Mouse (Mus musculus): ENCODE results near the gene Pias1.
"Not testable (repeated sequence)": the region's sequence is repeated elsewhere in the genome, so short reads cannot be mapped to it uniquely, and the experiment has no call there.

Gene Pias1

DNA sequence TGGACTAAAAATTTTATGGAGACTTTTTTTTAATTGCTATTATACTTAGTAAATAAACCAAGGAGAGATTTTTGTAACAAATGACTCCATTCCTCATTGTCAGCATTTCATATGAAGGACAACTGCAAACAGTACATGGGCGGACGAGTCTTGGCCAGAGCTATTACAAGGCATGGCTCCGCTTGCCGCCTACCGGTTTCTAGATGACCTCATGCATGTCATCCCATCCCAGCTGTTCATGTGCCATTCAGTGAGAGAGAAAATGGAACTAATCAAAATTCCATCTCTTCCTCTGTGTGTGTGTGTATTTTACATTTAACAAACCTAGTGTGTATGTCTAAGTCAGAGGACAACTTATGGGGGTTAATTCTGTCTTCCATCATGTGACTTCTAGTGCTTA, 51.9 kb downstream of the Pias1 start:
- peak; percentile 27 to 30 for DNase-seq

- DNase-seq, result no peak
Measured at GRCm38 (mm10) chr9:62934700-62935400, 52.9 kb downstream of the Pias1 start.

- no peak for DNase-seq
Measured at GRCm38 (mm10) chr9:62932575-62933339, 55.0 kb downstream of the Pias1 start.

GRCm38 (mm10) chr9:62924886-62925610, 62.7 kb downstream of the Pias1 start:
- DNase-seq, result no peak

- DNase-seq, result no peak
Measured at GRCm38 (mm10) chr9:62920877-62921276, 66.8 kb downstream of the Pias1 start.

- no peak for DNase-seq
Measured at GRCm38 (mm10) chr9:62917059-62917458, 70.7 kb downstream of the Pias1 start.

DNA sequence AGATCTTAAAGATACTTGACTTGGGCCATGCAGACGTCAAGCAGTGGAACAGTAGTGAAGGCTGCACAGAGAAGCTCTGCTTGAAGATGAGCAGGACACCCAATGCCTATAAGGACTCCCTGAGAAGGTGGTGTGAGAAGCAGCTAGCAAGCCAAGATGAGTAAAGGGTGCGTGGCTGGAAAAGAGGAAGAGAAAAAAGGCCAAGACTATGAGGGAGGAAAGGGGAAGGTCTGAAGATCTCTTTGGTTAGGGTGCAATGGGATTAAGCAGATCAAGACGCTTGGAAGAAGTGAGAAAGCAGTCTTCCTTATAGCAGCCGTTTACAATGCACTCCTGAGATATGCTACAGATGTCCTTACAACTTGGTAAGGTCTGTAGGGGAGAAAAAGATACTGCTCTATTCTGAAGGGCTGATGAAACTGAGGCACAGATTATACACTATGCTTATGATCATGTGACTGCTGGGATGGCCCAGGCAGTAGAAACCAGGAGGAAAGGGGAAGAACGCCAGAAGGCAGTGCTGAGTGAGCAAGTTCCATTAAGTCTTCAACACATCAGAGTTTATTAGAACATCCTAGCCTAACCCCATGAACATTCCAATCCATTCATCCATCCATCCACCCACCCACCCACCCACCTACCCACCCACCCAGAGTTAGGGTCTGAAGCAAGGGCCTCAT, 74.2 kb downstream of the Pias1 start:
- DNase-seq, result no peak

GRCm38 (mm10) chr9:62905039-62905438, 82.7 kb downstream of the Pias1 start:
- no peak for DNase-seq

DNA sequence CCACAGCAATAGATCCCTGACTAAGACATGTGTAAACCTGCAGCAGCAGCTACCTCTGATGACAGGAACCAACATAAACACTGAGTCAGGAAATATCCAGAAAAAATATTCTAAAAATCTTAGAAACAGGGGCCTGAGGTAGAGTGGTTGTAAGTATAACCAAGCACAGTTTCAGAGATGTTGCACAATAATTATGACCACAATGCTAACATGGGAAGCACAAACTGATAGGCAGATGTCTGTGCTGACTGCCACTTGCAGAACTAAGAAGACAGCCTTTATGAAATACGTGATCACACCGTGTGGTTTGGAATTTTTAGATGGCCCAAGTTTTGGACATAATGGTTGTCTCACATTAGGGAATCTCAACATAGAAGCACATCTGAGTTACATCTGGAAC, 83.9 kb downstream of the Pias1 start:
- no peak for DNase-seq

GRCm38 (mm10) chr9:62901736-62902135, 86.0 kb downstream of the Pias1 start:
- no peak for DNase-seq

DNA sequence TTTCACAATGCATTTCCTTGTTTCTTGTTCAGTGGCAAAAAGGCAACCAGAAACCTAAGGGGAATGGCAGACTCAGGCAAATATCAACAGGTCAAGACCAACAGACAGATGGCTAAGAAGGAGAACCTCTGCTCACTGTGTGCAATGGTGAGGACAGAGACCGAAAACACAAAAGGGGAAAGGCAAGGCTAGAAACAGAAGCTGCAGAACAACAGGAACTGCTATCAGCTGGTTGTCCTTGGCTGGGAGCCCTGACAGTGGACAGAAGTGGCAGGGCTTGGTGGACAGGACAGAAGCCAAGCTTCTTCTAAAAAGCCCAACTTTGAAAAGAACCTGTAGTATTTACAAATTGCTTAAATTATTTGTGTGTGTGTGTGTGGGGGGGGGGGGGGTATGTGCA, 93.2 kb downstream of the Pias1 start:
- no peak for DNase-seq

GRCm38 (mm10) chr9:62881871-62882270, 105.9 kb downstream of the Pias1 start:
- peak; percentile 19 to 30 for DNase-seq

DNA sequence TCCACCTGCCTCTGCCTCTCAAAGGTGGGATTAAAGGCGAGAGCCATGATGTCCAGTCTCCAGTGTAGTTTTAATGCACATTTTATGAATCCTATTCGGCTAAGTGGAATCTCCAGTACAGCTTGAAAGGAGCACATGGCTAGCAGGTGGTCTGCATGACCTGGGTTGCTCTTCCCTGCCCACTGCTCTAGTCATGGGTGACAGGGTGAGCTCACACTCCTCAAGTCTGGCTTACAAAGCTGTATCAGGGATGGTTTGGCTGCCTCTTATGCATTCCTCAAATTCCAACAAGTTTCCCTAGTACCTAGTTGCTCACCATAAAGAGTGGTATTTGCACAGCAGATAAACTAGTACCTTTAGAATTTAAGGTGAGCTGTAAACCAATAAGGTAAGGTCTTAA, 109.9 kb downstream of the Pias1 start:
- DNase-seq, result no peak

GRCm38 (mm10) chr9:62876966-62877616, 110.6 kb downstream of the Pias1 start:
- no peak for DNase-seq

DNA sequence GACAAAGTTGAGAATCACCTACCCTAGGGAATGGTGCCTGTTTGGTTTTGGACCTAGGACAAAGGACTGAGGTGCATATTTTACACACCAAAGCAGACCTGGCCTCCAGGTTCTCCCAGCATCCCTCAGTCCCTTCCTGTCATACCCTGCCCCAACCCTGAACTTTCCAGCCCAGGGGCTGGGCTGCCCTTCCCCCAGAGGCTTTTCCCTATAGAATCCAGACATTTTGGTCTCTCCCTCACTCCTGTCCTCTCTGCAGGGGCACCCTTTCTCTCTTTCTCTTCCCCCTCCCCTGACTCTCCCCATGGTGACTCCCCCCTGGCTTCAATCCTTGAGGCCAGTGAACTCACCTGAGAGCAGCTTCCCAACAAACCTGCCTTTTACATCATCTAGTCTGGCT, 117.0 kb downstream of the Pias1 start:
- no peak for DNase-seq

- not testable (repeated sequence) for DNase-seq
Measured at GRCm38 (mm10) chr9:62869236-62869635, 118.5 kb downstream of the Pias1 start.

GRCm38 (mm10) chr9:62860866-62861265, 126.9 kb downstream of the Pias1 start:
- DNase-seq, result no peak

DNA sequence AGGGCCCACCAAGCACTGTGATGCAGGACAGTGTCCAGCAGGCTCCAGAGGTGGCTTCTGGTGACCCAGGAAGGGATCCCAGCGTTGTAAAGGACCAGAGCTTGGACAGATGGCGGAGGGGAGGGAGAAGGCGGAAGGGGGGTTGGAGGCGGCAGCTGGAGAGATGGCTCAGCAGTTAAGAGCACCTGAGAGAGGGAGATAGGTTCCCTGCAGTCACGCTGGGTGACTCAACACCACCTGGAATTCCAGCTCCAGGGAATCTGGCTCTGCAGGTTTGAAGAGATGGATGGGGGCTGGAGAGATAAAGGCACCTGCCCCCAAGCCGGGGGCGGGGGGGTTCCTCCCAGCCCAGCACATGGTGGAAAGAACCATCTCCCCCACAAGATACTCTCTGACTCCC, 127.6 kb downstream of the Pias1 start:
- not testable (repeated sequence) for DNase-seq

DNA sequence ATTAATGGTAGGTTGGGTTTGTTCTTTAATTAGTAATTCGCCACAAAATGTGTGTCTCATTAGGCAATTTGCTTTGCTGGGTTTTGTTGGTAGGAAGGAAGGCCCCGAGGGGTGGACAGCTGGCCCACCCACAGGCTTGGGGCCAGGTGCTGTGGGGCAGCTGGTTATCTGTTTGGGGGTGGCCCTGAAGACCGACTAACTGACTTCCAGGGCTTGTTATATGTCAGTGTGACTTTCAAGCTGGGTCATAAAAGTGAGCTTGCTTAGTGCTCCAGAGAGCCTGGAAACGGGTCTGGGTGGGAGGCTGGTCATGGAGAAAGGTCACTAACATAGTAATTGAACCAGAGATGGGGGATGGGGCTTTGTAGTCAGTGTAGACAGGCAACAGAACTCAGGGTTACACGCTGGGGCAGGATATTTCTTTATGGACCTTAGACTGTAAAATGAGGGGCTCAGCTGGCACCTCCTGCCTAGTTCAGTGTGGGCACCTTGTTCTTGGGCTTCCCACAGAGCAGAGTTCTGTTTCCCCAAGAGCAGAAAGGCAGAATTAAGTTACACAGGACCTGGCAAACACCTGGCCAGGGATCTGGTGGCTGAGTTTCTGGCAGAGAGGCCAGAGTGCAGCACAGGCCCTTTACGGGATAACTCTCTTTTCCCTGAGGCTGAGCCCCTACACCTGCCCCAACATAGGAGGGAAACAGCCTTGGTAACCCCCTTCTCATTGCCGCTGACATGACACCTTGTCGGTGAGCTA, 129.3 kb downstream of the Pias1 start:
- no peak for DNase-seq

DNA sequence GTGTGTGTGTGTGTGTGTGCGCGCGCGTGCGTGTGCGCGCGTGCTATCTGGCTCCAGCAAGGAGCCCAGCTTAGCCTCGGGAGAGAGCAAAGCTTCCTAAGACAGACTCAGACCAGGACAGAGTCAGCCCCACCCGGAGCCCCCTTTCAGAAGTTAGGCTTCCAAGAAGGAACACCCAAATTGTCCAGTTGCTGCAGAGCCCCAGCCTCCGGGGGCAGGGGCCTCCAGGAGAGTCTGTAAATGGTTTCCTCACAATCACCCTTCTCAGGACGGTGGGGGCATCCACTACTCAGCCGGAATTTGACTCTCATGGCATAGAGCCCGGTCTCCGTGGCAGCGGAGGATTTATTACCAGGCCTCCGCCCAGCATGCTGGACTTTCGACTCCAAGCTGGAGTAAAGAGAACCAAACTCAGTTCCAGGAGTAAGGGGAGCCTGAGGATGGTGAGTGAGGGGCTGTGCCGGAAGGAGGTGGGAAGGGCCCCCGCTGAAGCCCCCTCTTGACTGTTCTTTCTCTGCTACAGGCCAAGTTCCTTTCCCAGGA, 129.9 kb downstream of the Pias1 start, which contains the start of gene Calml4:
Calml4 (plus strand) TSS at position 362 of the 543 bp plus-strand sequence.
- peak in 1 of 2 experiments; percentile 24 for DNase-seq

- DNase-seq, result no peak
Measured at GRCm38 (mm10) chr9:62857216-62857615, 130.5 kb downstream of the Pias1 start.
